Mouse (Mus musculus) heart, postnatal 0 days (tissue): ENCODE measurements around the gene Ddx19a. TPM values are rescaled to one million over a fixed set of nuclear protein-coding genes. Genes with fewer than 3 reads are reported as not detected.

Experiments
- ATAC-seq: fragments of 200-750 bp; cut with Nextera tagmentation; 2 replicates; pipeline ENCODE4 v1.8.0; 2017; ENCODE audit warnings: low read depth, moderate number of reproducible peaks, moderate library complexity; ENCODE audit not compliant: insufficient read depth
- DNase-seq: peaks from one replicate; pipeline ENCODE4 v3.0.0-alpha.2; 2016; ENCODE audit warnings: low spot score
- H3K27ac ChIP-seq: fragments of 300-500 bp; sonication (generic); 2 replicates; pipeline ENCODE4 v1.5.1; 2014; ENCODE audit warnings: low read depth, mild to moderate bottlenecking
- H3K27me3 ChIP-seq: fragments of 300-500 bp; sonication (generic); 2 replicates; pipeline ENCODE4 v1.6.1; 2014; ENCODE audit warnings: low read length, mixed read lengths; ENCODE audit not compliant: control insufficient read depth, insufficient read depth
- H3K36me3 ChIP-seq: fragments of 300-500 bp; sonication (generic); replicated peaks from 2 replicates; pipeline ENCODE4 v1.6.1; 2014; ENCODE audit warnings: low read length, mixed read lengths; ENCODE audit not compliant: control insufficient read depth, insufficient read depth
- H3K4me1 ChIP-seq: fragments of 300-500 bp; sonication (generic); 2 replicates; pipeline ENCODE4 v1.6.1; 2014; ENCODE audit warnings: antibody characterized with exemption; ENCODE audit not compliant: control insufficient read depth, insufficient read depth
- H3K4me2 ChIP-seq: fragments of 300-500 bp; sonication (generic); 2 replicates; pipeline ENCODE4 v1.6.1; 2014; ENCODE audit warnings: low read depth, mild to moderate bottlenecking, low read length, moderate library complexity
- H3K4me3 ChIP-seq: fragments of 300-500 bp; sonication (generic); 2 replicates; pipeline ENCODE4 v1.5.1; 2014; ENCODE audit warnings: low read depth, low read length
- H3K9ac ChIP-seq: fragments of 300-500 bp; sonication (generic); replicated peaks from 2 replicates; pipeline ENCODE4 v1.6.1; 2014; ENCODE audit warnings: low read depth, low read length, mixed read lengths
- H3K9me3 ChIP-seq: fragments of 300-500 bp; sonication (generic); replicated peaks from 2 replicates; pipeline ENCODE4 v1.6.1; 2016; ENCODE audit warnings: low read length; ENCODE audit not compliant: control insufficient read depth
- CTCF ChIP-seq: IDR thresholded peaks from 2 replicates; pipeline ENCODE4 v1.5.1; 2016; ENCODE audit warnings: antibody characterized with exemption, control low read depth, low read depth
- EP300 ChIP-seq: IDR thresholded peaks from 2 replicates; pipeline ENCODE4 v1.6.1; 2016; ENCODE audit warnings: antibody characterized with exemption, low read depth
- WGBS: fragments of 180-500 bp; shearing (Covaris S2); extraction: QIAGEN DNeasy Blood & Tissue Kit; methylation state at CpG from one replicate; pipeline ENCODE4 v1.1.7; 2014; 5-methylcytosine and 5-hydroxymethylcytosine counted together
- polyA plus RNA-seq: library from polyadenylated mRNA; unstranded; fragments of >200 nt; fragmentation: Nextera tagmentation; extraction: Ambion mirVana; gene quantifications from 2 replicates; pipeline ENCODE4 v1.2.1, GENCODE M21; 2015
- total RNA-seq: library from RNA; depleted of rRNA; stranded (reverse); fragments of >200 nt; gene quantifications from 2 replicates; pipeline ENCODE4 v1.2.3, GENCODE M21; 2014; ENCODE audit warnings: low replicate concordance; rRNA removed

Gene Ddx19a
- 19.8 and 28.4 TPM in 2 replicates for total RNA-seq
- polyA plus RNA-seq, result 5.6 and 6.0 TPM in 2 replicates

GRCm38 (mm10) chr8:110997547-110998531 is at the start of gene Ddx19a:
Gene Ddx19a (minus strand): TSS chr8:110997800.
- Histone ChIP-seq H3K9me3 (no peaks in the 10 kb centered on the region), H3K4me3 (peak within 1 kb of the TSS; percentile 73), H3K27ac (peak within 1 kb of the TSS; percentile 77), H3K4me2 (peak within 1 kb of the TSS; percentile 71), H3K4me1 (peaks cover 6% of the 10 kb centered on the region), H3K36me3 (peaks cover 4% of the 10 kb centered on the region; the same call in 1 of the 2 replicates), H3K27me3 (no peaks in the 10 kb centered on the region), H3K9ac (peak within 1 kb of the TSS; percentile 65)
- DNase-seq (peak; percentile 91), ATAC-seq (peak; percentile 97)
- WGBS, result 4% methylated on average over 58 of the region's 58 CpGs
- TF ChIP-seq CTCF (0 out of 2 replicates have a peak, but pooled peaks have one; percentile 10), EP300 (no peak)

- no peaks in the 10 kb centered on the region for H3K9me3 ChIP-seq
- ATAC-seq (no peak), DNase-seq (no peak)
- peaks cover 96% of the 10 kb centered on the region for H3K36me3 ChIP-seq
- no peak overlapping the region for H3K4me3 ChIP-seq
- no peak overlapping the region for H3K27ac ChIP-seq
- no peak overlapping the region for H3K9ac ChIP-seq
- TF ChIP-seq EP300 (no peak), CTCF (peak; percentile 7; the same call in 1 of the 2 replicates)
- no peak overlapping the region for H3K4me2 ChIP-seq
- 32% methylated on average over 2 of the region's 2 CpGs for WGBS
- H3K27me3 ChIP-seq, result no peaks in the 10 kb centered on the region
- H3K4me1 ChIP-seq, result no peaks in the 10 kb centered on the region
Measured at GRCm38 (mm10) chr8:111044003-111044734, 46.6 kb upstream of the Ddx19a start.

GRCm38 (mm10) chr8:111042546-111042945 is 44.9 kb upstream of the Ddx19a start:
- Histone ChIP-seq H3K9me3 (no peaks in the 10 kb centered on the region), H3K4me1 (no peaks in the 10 kb centered on the region), H3K9ac (no peak overlapping the region), H3K4me2 (no peak overlapping the region), H3K27me3 (no peaks in the 10 kb centered on the region), H3K27ac (no peak overlapping the region), H3K36me3 (peaks cover 93% of the 10 kb centered on the region), H3K4me3 (no peak overlapping the region)
- WGBS, result 95% methylated on average over 19 of the region's 19 CpGs
- ATAC-seq, result no peak
- DNase-seq, result no peak
- TF ChIP-seq EP300 (no peak), CTCF (no peak)

GRCm38 (mm10) chr8:111036591-111036990 is 39.0 kb upstream of the Ddx19a start:
- WGBS, result 94% methylated on average over 15 of the region's 15 CpGs
- ATAC-seq, result no peak

GRCm38 (mm10) chr8:111034276-111034675 is 36.7 kb upstream of the Ddx19a start:
- Histone ChIP-seq H3K9me3 (no peaks in the 10 kb centered on the region), H3K4me3 (peak overlapping the region; percentile 97), H3K27ac (peak overlapping the region; percentile 83), H3K4me2 (peak overlapping the region; percentile 73), H3K9ac (peak overlapping the region; percentile 82), H3K36me3 (peaks cover 24% of the 10 kb centered on the region), H3K27me3 (0 out of 2 replicates have a peak, but pooled peaks cover 6% of the 10 kb centered on the region), H3K4me1 (peaks cover 8% of the 10 kb centered on the region)
- WGBS, result 19% methylated on average over 12 of the region's 12 CpGs
- ATAC-seq, result no peak
- DNase-seq, result no peak
- no peak for TF ChIP-seq EP300
- no peak for TF ChIP-seq CTCF

More at GRCm38 (mm10) chr8:111036591-111036990, 39.0 kb upstream of the Ddx19a start:
- peaks cover 43% of the 10 kb centered on the region for H3K36me3 ChIP-seq
- 0 out of 2 replicates have a peak, but pooled peaks cover under 1% of the 10 kb centered on the region for H3K27me3 ChIP-seq
- H3K4me1 ChIP-seq, result peaks cover 8% of the 10 kb centered on the region
- H3K4me3 ChIP-seq, result no peak overlapping the region
- no peak overlapping the region for H3K4me2 ChIP-seq
- H3K9me3 ChIP-seq, result no peaks in the 10 kb centered on the region
- H3K9ac ChIP-seq, result no peak overlapping the region
- DNase-seq, result no peak
- no peak for TF ChIP-seq EP300
- no peak for TF ChIP-seq CTCF
- H3K27ac ChIP-seq, result no peak overlapping the region
